In the genomic region with DNA sequence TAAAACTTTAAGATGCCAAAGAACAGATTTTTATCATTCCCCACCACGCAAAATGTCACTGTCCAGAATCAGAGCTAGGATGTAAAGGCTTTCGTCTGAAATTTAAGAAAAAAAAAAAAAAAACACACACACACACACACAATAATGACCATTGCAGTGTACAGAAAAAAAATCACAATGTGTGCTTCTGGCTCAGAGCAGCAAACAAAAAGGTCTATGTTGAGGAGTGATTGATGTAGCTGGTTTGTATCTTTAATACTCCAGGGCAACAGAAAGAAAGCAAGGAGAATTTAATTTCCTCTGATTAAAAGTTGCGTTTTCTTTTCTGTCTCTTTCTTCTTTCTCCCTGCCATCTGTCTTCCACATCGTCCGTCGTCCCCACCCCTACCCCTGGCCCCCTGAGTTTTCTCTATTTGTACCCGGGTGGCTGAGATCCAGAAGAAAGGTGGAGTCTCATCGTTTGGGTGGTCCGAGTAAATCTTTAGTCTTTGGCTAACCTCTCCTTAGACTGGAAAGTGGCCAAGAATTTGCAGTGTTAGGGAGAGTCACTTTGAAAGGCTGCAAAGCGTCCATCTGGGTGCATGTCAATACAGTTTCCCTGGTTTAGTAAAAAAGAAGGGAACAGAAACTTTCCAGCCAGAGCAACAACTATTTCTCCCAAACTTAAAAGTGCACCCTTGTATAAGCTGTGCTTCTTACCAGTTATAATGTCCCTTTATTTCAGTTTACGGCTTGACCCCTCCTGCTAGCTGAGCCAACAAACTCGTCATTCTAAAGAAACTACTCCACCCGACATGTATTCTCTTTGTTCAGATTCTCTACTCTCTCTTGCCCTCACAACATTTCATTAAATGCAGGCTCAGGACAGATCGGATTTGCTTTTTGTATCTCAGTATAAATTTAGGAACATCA, we compare ENCODE assay signal across 9 mouse cellular contexts.
A peak's percentile ranks its signal among the peaks of the same experiment; 100 is the strongest.
DNase-seq lines count a peak whose midpoint lies in the region; ATAC-seq and TF ChIP-seq lines count a peak whose summit lies in the region.
"Had no signal": no experiment of that assay in that cellular context is flagged by ENCODE, and none has a peak within 500 bp of the region (broad histone marks: within the 10 kb centered on the region; RNA-seq: fewer than 3 reads in every experiment).

No protein-coding gene starts in this region.

- 32% methylated on average over 14 of the region's 14 CpGs for WGBS in intestine, embryonic 16.5 days

- H3K27me3 ChIP-seq in intestine, embryonic 16.5 days (replicated peaks; ENCODE audit: control insufficient read depth, insufficient read depth, low read length), result no peaks in the 10 kb centered on the region
- H3K27me3 ChIP-seq: megakaryocyte, embryonic 14.5 days had no signal

- TF ChIP-seq CTCF in left cerebral cortex, adult 2 months (IDR thresholded peaks at IDR 0.05), result no peak

- no peaks in the 10 kb centered on the region for H3K36me3 ChIP-seq in intestine, embryonic 16.5 days (ENCODE audit: control insufficient read depth, insufficient read depth, low read length)

- peak overlapping the region; percentile 46 for H3K4me2 ChIP-seq in intestine, embryonic 16.5 days (ENCODE audit: low read depth, low read length)

- DNase-seq in left cerebral cortex, postnatal 4 days, result peak; percentile 57
- no peak for DNase-seq in left cerebral cortex, adult 2 months (ENCODE audit: extremely low spot score in 1 of 2, low spot score in 2 of 2)
- peak; percentile 70 for DNase-seq in gastrocnemius, adult 18-20 months (ENCODE audit: low spot score)
- peak; percentile 31 for DNase-seq in retina, embryonic 14.5 days (ENCODE audit: low spot score)
- DNase-seq in spleen, adult 18-20 months, result no peak
- DNase-seq in cerebellum, adult 9-11 months, result no peak

- no peaks in the 10 kb centered on the region for H3K9me3 ChIP-seq in intestine, embryonic 16.5 days (ENCODE audit: control insufficient read depth, low read length)

- no peak overlapping the region for H3K4me3 ChIP-seq in left cerebral cortex, adult 2 months
- peak overlapping the region; percentile 19; the same call in 1 of the 2 replicates for H3K4me3 ChIP-seq in intestine, embryonic 16.5 days (ENCODE audit: low read length)
- H3K4me3 ChIP-seq: megakaryocyte, embryonic 14.5 days had no signal

- no peak overlapping the region for H3K27ac ChIP-seq in left cerebral cortex, adult 2 months
- no peak overlapping the region for H3K27ac ChIP-seq in intestine, embryonic 16.5 days (ENCODE audit: low read length)

- peak; percentile 58; the same call in 1 of the 2 replicates for ATAC-seq in intestine, embryonic 16.5 days
- no peak for ATAC-seq in frontal cortex, adult (ENCODE audit: low TSS enrichment)

- intact Hi-C loops in left cerebral cortex, postnatal 4 days (cut with DNase I), result no loop called here
- intact Hi-C loops in left cerebral cortex, adult 2 months (cut with DNase I), result no loop called here

- H3K9ac ChIP-seq in intestine, embryonic 16.5 days (ENCODE audit: low read depth, low read length), result no peak overlapping the region

- H3K4me1 ChIP-seq in intestine, embryonic 16.5 days (ENCODE audit: control insufficient read depth, insufficient read depth, low read length), result no peaks in the 10 kb centered on the region
- H3K4me1 ChIP-seq: megakaryocyte, embryonic 14.5 days had no signal

Comparison
In these comparisons a context has a peak if more than half of its experiments do, and no peak if none do; other contexts are left out.
1. DNase-seq: peak in left cerebral cortex, postnatal 4 days (single experiment), gastrocnemius, adult 18-20 months (single experiment) and retina, embryonic 14.5 days (single experiment); none in left cerebral cortex, adult 2 months (0 of 2), spleen, adult 18-20 months (0 of 2) and cerebellum, adult 9-11 months (single experiment).